Mouse (Mus musculus): ENCODE data around the gene 6820408C15Rik.

The 6820408C15Rik gene

DNA sequence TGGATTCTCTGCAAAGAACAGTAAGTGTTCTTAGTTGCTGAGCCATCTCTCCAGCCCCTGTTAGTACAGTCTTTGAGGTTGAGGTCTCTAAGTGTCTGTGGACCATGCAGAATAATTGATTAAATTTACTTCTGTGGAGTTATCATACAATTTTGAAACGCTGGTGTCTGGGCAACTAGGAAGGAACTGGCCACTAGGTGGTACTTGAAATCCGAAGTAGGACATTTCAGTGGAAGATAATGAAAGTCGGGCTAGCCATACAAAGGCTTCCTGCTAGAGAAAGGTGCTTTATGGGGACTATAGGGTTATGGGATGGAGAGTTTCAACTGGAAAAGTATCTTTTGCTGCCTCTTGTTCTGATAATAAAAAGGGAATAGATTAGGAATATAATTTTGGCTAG, 57.0 kb downstream of the 6820408C15Rik start:
- no peak for DNase-seq

DNA sequence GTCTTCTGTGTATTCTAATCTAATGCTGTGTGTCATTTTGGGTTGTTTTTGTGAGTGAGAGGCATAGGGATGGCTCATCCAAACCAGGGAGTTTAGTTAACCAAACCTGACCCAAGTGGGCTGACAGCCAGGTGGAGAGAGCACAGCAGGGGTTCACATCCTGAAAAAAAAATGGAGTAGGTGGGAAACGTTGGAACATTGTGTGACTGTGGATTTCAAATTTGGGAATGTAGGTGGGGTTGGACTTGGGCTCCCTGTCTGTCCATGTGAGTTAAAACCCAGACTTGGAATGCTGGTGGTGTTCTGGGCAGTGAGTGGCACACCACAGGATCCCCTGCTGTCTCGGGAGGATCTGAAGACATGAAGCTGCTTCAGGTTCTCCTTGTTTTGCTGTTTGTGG, 61.4 kb downstream of the 6820408C15Rik start, which contains the start of gene Defb20:
Gene Defb20 (plus strand): TSS at position 301 of the 400 bp plus-strand sequence.
- DNase-seq = no peak

DNA sequence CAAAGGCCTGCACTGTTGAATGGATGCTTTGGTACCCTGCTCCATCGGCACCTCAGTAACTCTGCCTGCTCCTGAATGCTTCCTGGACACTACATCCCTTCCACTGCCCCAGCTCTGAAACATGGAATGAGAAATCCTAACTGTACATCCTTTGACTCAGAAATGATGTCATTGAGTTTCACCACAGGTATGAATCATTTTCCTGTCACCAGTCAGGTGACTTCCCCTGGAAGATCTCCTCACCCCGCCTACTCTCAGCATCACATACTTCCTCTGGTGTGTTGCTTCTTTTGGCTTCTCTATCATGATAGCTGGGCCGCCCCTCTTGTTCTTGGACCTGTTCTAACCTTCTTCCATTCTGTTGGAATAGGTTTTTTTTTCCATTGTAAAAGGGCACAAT, 65.5 kb downstream of the 6820408C15Rik start:
- no peak for DNase-seq

DNA sequence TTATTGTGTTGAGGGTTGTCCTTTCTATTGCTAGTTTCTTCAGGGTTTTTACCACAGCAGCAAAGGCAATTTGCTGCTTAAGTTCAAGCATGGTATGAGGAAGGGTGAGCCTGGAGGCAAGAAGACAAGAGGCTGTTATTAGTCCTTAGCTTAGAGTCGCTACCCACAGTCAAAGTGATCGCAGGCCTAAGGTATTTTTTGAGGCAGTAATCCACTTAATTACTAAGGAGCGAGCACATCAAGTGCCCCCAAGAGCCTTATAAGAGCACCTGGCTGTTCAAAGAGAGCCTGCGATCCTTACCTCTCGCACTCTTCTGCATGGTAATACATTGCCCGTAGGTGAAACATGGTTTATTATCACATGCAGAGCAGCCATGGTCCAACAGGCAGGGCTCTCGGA, 66.3 kb downstream of the 6820408C15Rik start:
- DNase-seq = no peak

DNA sequence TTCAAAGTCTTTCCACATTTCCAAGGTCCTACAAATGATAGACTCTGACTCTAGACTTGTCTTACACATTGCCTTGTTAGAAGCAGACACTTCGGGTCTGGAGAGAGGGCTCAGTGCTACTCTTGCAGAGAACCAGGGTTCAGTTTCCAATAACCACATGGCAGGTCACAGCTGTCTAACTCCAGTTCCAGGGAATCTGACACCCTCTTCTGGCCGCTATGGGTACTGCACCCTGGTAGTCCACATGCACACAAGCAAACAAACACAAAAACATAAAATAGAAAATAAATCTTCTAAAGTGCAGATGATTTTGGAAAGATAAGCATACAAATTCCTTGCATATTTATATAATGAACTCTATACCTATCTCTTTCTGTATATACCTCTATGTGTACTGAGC, 71.6 kb downstream of the 6820408C15Rik start:
- no peak for DNase-seq

DNA sequence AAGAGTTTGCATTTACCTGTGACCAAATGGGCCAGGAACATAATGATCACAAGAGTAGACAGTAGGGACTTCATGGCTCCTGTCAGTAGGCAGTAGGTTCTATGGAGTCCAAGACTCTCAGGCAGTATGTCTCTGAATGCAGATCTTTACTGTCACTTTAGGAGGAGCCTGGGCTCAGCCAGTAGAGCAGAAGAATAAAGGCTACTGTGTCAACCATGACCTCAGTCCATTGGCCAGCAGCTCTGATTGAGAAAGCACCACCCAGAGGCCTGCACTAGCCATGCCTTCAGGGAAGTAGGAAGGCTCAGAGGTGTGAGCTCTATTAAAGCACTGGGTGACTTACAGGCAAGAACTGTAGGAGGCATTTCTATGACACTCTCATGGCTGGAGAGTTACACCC, 74.7 kb downstream of the 6820408C15Rik start, which contains the start of gene Defb22:
Gene Defb22 (minus strand): TSS at position 101 of the 400 bp plus-strand sequence.
- DNase-seq = no peak

DNA sequence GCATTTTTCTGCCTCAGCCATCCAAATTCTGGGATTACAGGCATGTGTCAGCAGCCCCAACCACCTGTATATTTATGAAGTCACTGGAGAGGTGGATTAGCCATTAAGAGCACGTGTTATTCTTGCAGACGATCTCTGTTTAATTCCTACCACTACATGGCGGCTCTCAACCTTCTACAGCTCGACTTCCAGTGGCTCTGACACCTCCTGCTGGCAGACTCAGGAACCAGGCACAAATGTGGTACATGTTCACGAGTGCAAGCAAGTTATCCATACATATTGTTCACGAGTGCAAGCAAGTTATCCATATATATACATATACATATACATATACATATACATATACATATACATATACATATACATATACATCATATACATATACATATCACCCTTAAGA, 77.8 kb downstream of the 6820408C15Rik start:
- no peak for DNase-seq
